Mouse (Mus musculus) heart, adult 10 weeks (tissue): ENCODE data around the gene Zfp54. TPM values are rescaled to one million over a fixed set of nuclear protein-coding genes. Genes with fewer than 3 reads are reported as not detected.

Experiments used
- polyA plus RNA-seq: library from polyadenylated mRNA; stranded (reverse); fragments of 350-450 nt; fragmentation: Illumina TruSeq; extraction: RNeasy Lipid Tissue Mini Kit (QIAGEN cat#74804); gene quantifications from one replicate; pipeline ENCODE4 v1.2.3, GENCODE M21; 2014; ENCODE audit warnings: low read depth, low replicate concordance

Gene Zfp54
- 2.3 TPM for polyA plus RNA-seq

DNA sequence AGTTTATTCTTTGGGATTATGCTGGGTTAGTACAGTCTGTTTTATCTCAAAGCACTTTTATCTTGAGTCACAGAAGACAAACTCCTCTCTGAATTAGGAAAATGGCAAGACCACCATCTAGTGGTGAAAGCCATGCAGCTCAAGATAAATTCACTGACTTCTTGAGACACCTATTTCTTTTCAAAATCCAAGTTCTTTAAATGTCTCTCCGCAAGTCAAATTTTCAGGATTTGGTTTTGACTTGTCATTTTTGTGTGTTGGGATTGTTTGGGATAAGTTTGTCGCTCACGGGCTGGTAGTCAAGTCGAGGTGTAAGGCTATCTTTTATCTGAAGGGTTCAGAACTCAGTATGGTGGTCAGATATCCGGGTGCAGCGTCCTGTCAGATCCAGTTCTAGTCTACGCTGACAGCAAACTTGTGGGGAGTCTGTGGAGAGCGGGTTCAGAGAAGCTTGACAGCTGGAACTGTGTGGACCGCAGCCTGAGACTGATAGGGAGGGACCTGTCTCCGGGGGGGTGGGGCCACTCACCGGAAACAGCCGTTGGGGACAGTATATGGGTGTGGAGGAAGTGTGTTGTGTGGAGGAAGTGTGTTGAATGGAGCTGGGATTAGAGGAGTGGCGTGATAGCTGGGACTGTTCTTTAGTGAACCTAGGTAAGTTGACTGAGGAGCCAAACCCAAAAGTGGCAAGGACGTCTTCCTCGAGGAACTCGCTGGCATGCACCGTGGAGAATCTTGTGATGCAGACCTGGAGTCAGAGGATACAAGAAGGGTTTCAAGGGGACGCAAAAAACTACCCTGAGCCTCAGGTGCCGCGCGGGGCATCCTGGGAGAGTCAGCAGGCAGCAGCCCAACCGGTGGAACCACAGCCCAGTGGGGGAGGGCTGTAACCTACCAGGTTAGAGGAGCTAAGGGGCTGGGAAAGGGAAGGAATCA is at the start of gene Zfp54:
Gene Zfp54, plus strand, starts transcription at position 564 of the 936 bp plus-strand sequence.

GRCm38 (mm10) chr17:21383391-21384056 is 39.5 kb upstream of the Zfp54 start, which contains the start of gene Zfp677:
TSS of gene Zfp677 (plus strand) at chr17:21383748.

DNA sequence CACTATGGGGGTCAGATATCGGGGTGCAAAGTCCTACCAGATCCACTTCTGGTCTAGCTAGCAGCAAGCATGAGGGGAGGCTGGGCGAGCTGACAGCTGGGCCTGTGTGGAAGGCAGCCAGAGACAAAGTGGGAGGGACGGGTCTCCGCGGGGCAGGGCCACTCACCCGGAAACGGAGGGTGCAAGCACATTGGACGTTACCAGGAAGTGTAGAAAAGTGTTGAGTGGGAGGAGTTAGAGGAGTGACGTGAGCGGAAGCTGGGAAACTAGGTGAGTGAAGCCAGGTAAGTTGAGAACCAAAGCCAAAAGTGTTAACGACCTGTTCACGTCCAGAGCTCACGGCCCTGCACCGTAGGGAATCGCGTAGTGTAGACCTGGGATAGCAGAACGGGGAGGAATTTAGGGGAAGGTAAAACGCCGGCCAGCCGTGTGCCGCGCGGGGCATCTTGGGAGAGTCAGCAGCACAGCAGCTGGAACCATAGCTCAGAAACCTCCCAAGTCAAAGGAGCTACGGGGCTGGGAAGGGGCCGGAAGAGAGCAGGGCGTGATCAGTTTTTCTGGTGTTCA is 27.2 kb downstream of the Zfp54 start, which contains the start of gene Zfp51:
Gene Zfp51, plus strand, starts transcription at position 237 of the 567 bp plus-strand sequence.

Other genes starting within 250 kb of the Zfp54 start
- not detected for gene Vmn1r234, start 197.1 kb upstream of the Zfp54 start, polyA plus RNA-seq
- not detected for gene Vmn1r235, start 166.8 kb upstream of the Zfp54 start, polyA plus RNA-seq
- gene Vmn1r236, start 140.3 kb upstream of the Zfp54 start, polyA plus RNA-seq, result not detected
- not detected for gene Vmn1r237, start 111.4 kb upstream of the Zfp54 start, polyA plus RNA-seq
- 1.3 TPM for gene Zfp677, start 39.5 kb upstream of the Zfp54 start, polyA plus RNA-seq
- 8.2 TPM for gene Zfp51, start 27.1 kb downstream of the Zfp54 start, polyA plus RNA-seq
- gene Zfp53, start 65.8 kb downstream of the Zfp54 start, polyA plus RNA-seq, result 3.6 TPM
- gene Zfp52, start 112.3 kb downstream of the Zfp54 start, polyA plus RNA-seq, result 8.1 TPM
- gene Zfp948, start 143.8 kb downstream of the Zfp54 start, polyA plus RNA-seq, result 6.7 TPM
- 3.8 TPM for gene Zfp983, start 227.4 kb downstream of the Zfp54 start, polyA plus RNA-seq